Mouse (Mus musculus) lung, postnatal 0 days (tissue): ENCODE measurements around the gene Jmjd8. TPM values are rescaled to one million over a fixed set of nuclear protein-coding genes. Genes with fewer than 3 reads are reported as not detected.

ENCODE experiments used
- ATAC-seq: fragments of 200-750 bp; cut with Nextera tagmentation; 2 replicates; pipeline ENCODE4 v1.8.0; 2017; ENCODE audit warnings: moderate library complexity
- DNase-seq: peaks from one replicate; pipeline ENCODE4 v3.0.0-alpha.2; 2016; ENCODE audit warnings: low spot score
- H3K27ac ChIP-seq: fragments of 300-500 bp; sonication (generic); 2 replicates; pipeline ENCODE4 v1.5.1; 2014; ENCODE audit warnings: antibody characterized with exemption, mild to moderate bottlenecking, low read length, mixed read lengths
- H3K27me3 ChIP-seq: fragments of 300-500 bp; sonication (generic); replicated peaks from 2 replicates; pipeline ENCODE4 v1.6.1; 2014; ENCODE audit warnings: low read length, mixed read lengths; ENCODE audit not compliant: insufficient read depth
- H3K36me3 ChIP-seq: fragments of 300-500 bp; sonication (generic); 2 replicates; pipeline ENCODE4 v1.6.1; 2014; ENCODE audit warnings: low read length, mixed read lengths; ENCODE audit not compliant: insufficient read depth
- H3K4me1 ChIP-seq: fragments of 300-500 bp; sonication (generic); 2 replicates; pipeline ENCODE4 v1.6.1; 2014; ENCODE audit warnings: antibody characterized with exemption, low read depth, low read length, mixed read lengths; ENCODE audit not compliant: insufficient read depth
- H3K4me2 ChIP-seq: fragments of 300-500 bp; sonication (generic); replicated peaks from 2 replicates; pipeline ENCODE4 v1.6.1; 2014; ENCODE audit warnings: low read depth, mild to moderate bottlenecking, low read length, moderate library complexity, mixed read lengths
- H3K4me3 ChIP-seq: fragments of 300-500 bp; sonication (generic); 2 replicates; pipeline ENCODE4 v1.5.1; 2014; ENCODE audit warnings: low read depth, low read length
- H3K9ac ChIP-seq: fragments of 300-500 bp; sonication (generic); replicated peaks from 2 replicates; pipeline ENCODE4 v1.6.1; 2014; ENCODE audit warnings: low read depth, mild to moderate bottlenecking
- H3K9me3 ChIP-seq: fragments of 300-500 bp; sonication (generic); 2 replicates; pipeline ENCODE4 v1.6.1; 2016; ENCODE audit warnings: low read length, mixed read lengths
- CTCF ChIP-seq: IDR thresholded peaks from 2 replicates; pipeline ENCODE4 v1.5.1; 2016; ENCODE audit warnings: antibody characterized with exemption, mild to moderate bottlenecking
- EP300 ChIP-seq: IDR thresholded peaks from 2 replicates; pipeline ENCODE4 v1.6.1; 2016; ENCODE audit warnings: antibody characterized with exemption, mild to moderate bottlenecking, control low read depth
- WGBS: fragments of 180-500 bp; shearing (Covaris S2); extraction: QIAGEN DNeasy Blood & Tissue Kit; methylation state at CpG from one replicate; pipeline ENCODE4 v1.1.7; 2014; 5-methylcytosine and 5-hydroxymethylcytosine counted together
- polyA plus RNA-seq: library from polyadenylated mRNA; unstranded; fragments of >200 nt; fragmentation: Nextera tagmentation; extraction: Ambion mirVana; gene quantifications from 2 replicates; pipeline ENCODE4 v1.2.1, GENCODE M21; 2015

Jmjd8 gene
- polyA plus RNA-seq, 1 experiment from 2014 or later, result 28.0 TPM

- no peak overlapping the region for H3K27ac ChIP-seq
- WGBS, result 84% methylated on average over 14 of the region's 14 CpGs
- H3K9ac ChIP-seq, result no peak overlapping the region
- H3K36me3 ChIP-seq, result peaks cover 13% of the 10 kb centered on the region; the same call in 1 of the 2 replicates
- peaks cover 18% of the 10 kb centered on the region; the same call in 1 of the 2 replicates for H3K4me1 ChIP-seq
- H3K4me2 ChIP-seq, result no peak overlapping the region
- DNase-seq (no peak), ATAC-seq (no peak)
- H3K27me3 ChIP-seq, result no peaks in the 10 kb centered on the region
- H3K4me3 ChIP-seq, result no peak overlapping the region
- no peaks in the 10 kb centered on the region for H3K9me3 ChIP-seq
- TF ChIP-seq CTCF (no peak), EP300 (no peak)
These were observed 11.0 kb downstream of the Jmjd8 start for GRCm38 (mm10) chr17:25839455-25840235.

GRCm38 (mm10) chr17:25840519-25840918, 11.9 kb downstream of the Jmjd8 start:
- ATAC-seq (no peak), DNase-seq (no peak)
- 95% methylated on average over 6 of the region's 6 CpGs for WGBS
- peaks cover 14% of the 10 kb centered on the region; the same call in 1 of the 2 replicates for H3K4me1 ChIP-seq
- no peak overlapping the region for H3K4me2 ChIP-seq
- H3K9me3 ChIP-seq, result no peaks in the 10 kb centered on the region
- H3K36me3 ChIP-seq, result peaks cover 13% of the 10 kb centered on the region; the same call in 1 of the 2 replicates
- no peak for TF ChIP-seq CTCF
- no peak for TF ChIP-seq EP300
- no peak overlapping the region for H3K4me3 ChIP-seq
- no peak overlapping the region for H3K27ac ChIP-seq
- no peaks in the 10 kb centered on the region for H3K27me3 ChIP-seq
- no peak overlapping the region for H3K9ac ChIP-seq

- TF ChIP-seq EP300, result no peak
- TF ChIP-seq CTCF, result no peak
- H3K27me3 ChIP-seq, result no peaks in the 10 kb centered on the region
- peaks cover 13% of the 10 kb centered on the region; the same call in 1 of the 2 replicates for H3K36me3 ChIP-seq
- H3K4me3 ChIP-seq, result no peak within 1 kb of the TSS
- 93% methylated on average over 18 of the region's 22 CpGs for WGBS
- no peak within 1 kb of the TSS for H3K4me2 ChIP-seq
- H3K9ac ChIP-seq, result no peak within 1 kb of the TSS
- H3K27ac ChIP-seq, result no peak within 1 kb of the TSS
- no peaks in the 10 kb centered on the region for H3K9me3 ChIP-seq
- peaks cover 14% of the 10 kb centered on the region; the same call in 1 of the 2 replicates for H3K4me1 ChIP-seq
- ATAC-seq, result no peak
- no peak for DNase-seq
These were observed 12.6 kb downstream of the Jmjd8 start, which contains the start of gene Gm20683 for GRCm38 (mm10) chr17:25841117-25841880. Gene Gm20683 (minus strand): TSS chr17:25841763.

GRCm38 (mm10) chr17:25842509-25842908, 13.8 kb downstream of the Jmjd8 start:
- no peaks in the 10 kb centered on the region for H3K9me3 ChIP-seq
- 76% methylated on average over 3 of the region's 3 CpGs for WGBS
- no peak overlapping the region for H3K4me3 ChIP-seq
- no peak for TF ChIP-seq EP300
- no peak for TF ChIP-seq CTCF
- DNase-seq (no peak), ATAC-seq (no peak)
- H3K4me1 ChIP-seq, result 0 out of 2 replicates have a peak, but pooled peaks cover 4% of the 10 kb centered on the region
- peaks cover 13% of the 10 kb centered on the region; the same call in 1 of the 2 replicates for H3K36me3 ChIP-seq
- H3K27ac ChIP-seq, result no peak overlapping the region
- no peaks in the 10 kb centered on the region for H3K27me3 ChIP-seq
- H3K4me2 ChIP-seq, result no peak overlapping the region
- H3K9ac ChIP-seq, result no peak overlapping the region

- no peak for ATAC-seq
- 81% methylated on average over 4 of the region's 4 CpGs for WGBS
- H3K4me3 ChIP-seq, result no peak overlapping the region
- no peak for DNase-seq
- H3K36me3 ChIP-seq, result peaks cover 13% of the 10 kb centered on the region; the same call in 1 of the 2 replicates
- H3K27ac ChIP-seq, result no peak overlapping the region
- H3K27me3 ChIP-seq, result no peaks in the 10 kb centered on the region
- H3K9me3 ChIP-seq, result no peaks in the 10 kb centered on the region
- H3K4me1 ChIP-seq, result 0 out of 2 replicates have a peak, but pooled peaks cover 4% of the 10 kb centered on the region
- H3K4me2 ChIP-seq, result peak overlapping the region; percentile 89
- no peak overlapping the region; the same call in 1 of the 2 replicates for H3K9ac ChIP-seq
- TF ChIP-seq CTCF, result no peak
- TF ChIP-seq EP300, result no peak
These were observed 14.5 kb downstream of the Jmjd8 start for GRCm38 (mm10) chr17:25843122-25843521.
